Mouse (Mus musculus) G1E (cell line): ENCODE measurements around the gene Pbld2.

Experiments
- CTCF ChIP-seq: IDR thresholded peaks from 2 replicates; pipeline ENCODE4 v1.5.1; 2012; ENCODE audit warnings: low read depth, low read length, inconsistent platforms, mixed read lengths
- GATA2 ChIP-seq: IDR thresholded peaks from 2 replicates; pipeline ENCODE4 v1.6.1; 2012; ENCODE audit warnings: low read depth, low read length, inconsistent platforms, borderline replicate concordance
- POLR2AphosphoS5 ChIP-seq: IDR thresholded peaks from 2 replicates; pipeline ENCODE4 v1.6.1; 2012; ENCODE audit warnings: low read depth, low read length, inconsistent platforms; ENCODE audit not compliant: insufficient replicate concordance
- TAL1 ChIP-seq: conservative IDR thresholded peaks from 2 replicates; pipeline ENCODE4 v1.6.1; 2012; ENCODE audit warnings: low read depth, low read length, inconsistent platforms, mixed read lengths

DNA sequence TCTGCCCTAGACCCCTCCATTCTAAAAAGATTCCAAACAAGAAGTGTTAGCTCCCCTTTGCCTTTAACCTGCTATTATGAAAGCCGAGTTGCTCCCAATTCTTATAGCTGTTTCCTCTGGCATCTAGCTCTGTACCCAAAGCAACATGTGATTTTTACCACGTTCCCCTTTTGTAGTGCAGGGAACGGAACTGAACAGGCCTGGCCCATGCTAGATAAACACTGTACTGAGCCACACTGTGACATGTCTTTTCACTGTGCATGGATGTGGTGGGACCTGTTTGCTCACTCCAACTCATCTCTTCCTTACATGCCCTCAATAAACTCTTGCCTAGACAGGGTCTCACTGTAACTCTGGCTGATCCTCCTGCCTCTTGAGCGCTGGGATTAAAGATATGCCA is 13.8 kb upstream of the Pbld2 start:
- TF ChIP-seq CTCF (no peak), TAL1 (no peak), GATA2 (no peak), POLR2AphosphoS5 (no peak)
